Mouse (Mus musculus): Measurements from ENCODE around the gene Abtb2. TPM values are rescaled to one million over a fixed set of nuclear protein-coding genes. Genes with fewer than 3 reads are reported as not detected.
A peak's percentile ranks its signal among the peaks of the same experiment; 100 is the strongest.

Gene Abtb2
- polyA plus RNA-seq, 1 experiment: 10.6 TPM

DNA sequence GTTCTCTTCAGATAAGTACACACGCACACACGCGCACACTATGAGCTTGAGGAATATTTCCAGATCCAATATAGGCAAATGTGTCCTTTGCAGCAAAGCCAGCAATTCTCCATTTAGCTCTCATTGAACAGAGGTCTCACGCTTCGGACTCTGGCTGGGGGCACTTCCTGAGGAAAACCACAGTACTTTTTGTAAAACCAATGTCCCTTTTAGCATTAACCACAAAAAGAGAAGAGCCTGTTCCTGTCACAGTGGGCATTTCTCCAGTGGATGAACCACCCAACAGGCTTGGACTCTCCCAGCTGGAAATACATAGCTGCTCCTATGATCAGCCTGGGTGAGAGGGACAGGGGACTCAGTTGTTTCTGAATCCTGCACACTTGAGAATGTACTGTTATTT is 71.8 kb downstream of the Abtb2 start:
- Histone ChIP-seq H3K36me3 (ENCODE audit: control insufficient read depth, insufficient read depth, low read length) (no peaks in the 10 kb centered on the region), H3K27ac (ENCODE audit: insufficient read depth, low read length) (no peak overlapping the region), H3K27me3 (ENCODE audit: control insufficient read depth, insufficient read depth, low read length) (no peaks in the 10 kb centered on the region), H3K4me3 (ENCODE audit: extremely low read depth, insufficient read depth, insufficient read length) (no peak overlapping the region), H3K4me1 (ENCODE audit: control insufficient read depth, insufficient read depth, insufficient read length) (peaks cover 16% of the 10 kb centered on the region)
- no peak for DNase-seq (ENCODE audit: low read depth in 1 of 2, low spot score in 2 of 2)
- WGBS: 52% methylated on average over 5 of the region's 5 CpGs
- TF ChIP-seq CTCF (IDR thresholded peaks at IDR 0.05; ENCODE audit: extremely low read depth, insufficient read depth, insufficient read length, insufficient replicate concordance) (no peak), POLR2A (IDR thresholded peaks at IDR 0.05; ENCODE audit: low read depth, low read length) (no peak)

GRCm38 (mm10) chr2:103639701-103640100 is 73.6 kb downstream of the Abtb2 start:
- Histone ChIP-seq H3K4me1 (ENCODE audit: control insufficient read depth, insufficient read depth, insufficient read length) (peaks cover 9% of the 10 kb centered on the region; the same call in 1 of the 2 replicates), H3K4me3 (ENCODE audit: extremely low read depth, insufficient read depth, insufficient read length) (no peak overlapping the region), H3K36me3 (ENCODE audit: control insufficient read depth, insufficient read depth, low read length) (no peaks in the 10 kb centered on the region), H3K27me3 (ENCODE audit: control insufficient read depth, insufficient read depth, low read length) (no peaks in the 10 kb centered on the region), H3K27ac (ENCODE audit: insufficient read depth, low read length) (no peak overlapping the region)
- no peak for DNase-seq (ENCODE audit: low read depth in 1 of 2, low spot score in 2 of 2)
- TF ChIP-seq POLR2A (IDR thresholded peaks at IDR 0.05; ENCODE audit: low read depth, low read length) (no peak), CTCF (IDR thresholded peaks at IDR 0.05; ENCODE audit: extremely low read depth, insufficient read depth, insufficient read length, insufficient replicate concordance) (no peak)
- 72% methylated on average over 2 of the region's 2 CpGs for WGBS

DNA sequence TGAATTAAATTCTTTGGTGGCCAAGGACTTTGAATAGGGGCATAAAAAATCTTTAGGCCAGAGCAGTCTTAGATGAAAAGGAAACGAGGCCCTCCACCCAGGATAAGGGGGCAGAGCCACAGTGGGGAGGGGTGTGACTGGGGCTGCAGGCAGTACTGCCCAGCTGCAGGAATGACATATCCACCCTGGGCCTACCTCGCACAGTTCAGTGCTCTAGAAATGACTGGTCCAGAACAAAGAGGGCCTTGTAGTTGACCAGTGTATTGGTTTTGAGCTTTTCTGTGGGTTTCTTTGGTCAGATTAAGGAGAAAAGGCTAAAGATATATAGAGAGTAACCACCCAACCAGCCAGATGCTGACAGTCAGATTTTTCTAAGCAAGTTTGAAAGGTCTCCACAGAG is 74.8 kb downstream of the Abtb2 start:
- DNase-seq (ENCODE audit: low read depth in 1 of 2, low spot score in 2 of 2): no peak
- Histone ChIP-seq H3K36me3 (ENCODE audit: control insufficient read depth, insufficient read depth, low read length) (no peaks in the 10 kb centered on the region), H3K27ac (ENCODE audit: insufficient read depth, low read length) (no peak overlapping the region), H3K27me3 (ENCODE audit: control insufficient read depth, insufficient read depth, low read length) (no peaks in the 10 kb centered on the region), H3K4me1 (ENCODE audit: control insufficient read depth, insufficient read depth, insufficient read length) (peaks cover 9% of the 10 kb centered on the region; the same call in 1 of the 2 replicates), H3K4me3 (ENCODE audit: extremely low read depth, insufficient read depth, insufficient read length) (no peak overlapping the region)
- 70% methylated on average over 2 of the region's 2 CpGs for WGBS
- TF ChIP-seq CTCF (IDR thresholded peaks at IDR 0.05; ENCODE audit: extremely low read depth, insufficient read depth, insufficient read length, insufficient replicate concordance) (no peak), POLR2A (IDR thresholded peaks at IDR 0.05; ENCODE audit: low read depth, low read length) (no peak)

GRCm38 (mm10) chr2:103643584-103644211 is 77.6 kb downstream of the Abtb2 start:
- WGBS: 95% methylated on average over 4 of the region's 4 CpGs

GRCm38 (mm10) chr2:103644418-103644817 is 78.3 kb downstream of the Abtb2 start:
- Histone ChIP-seq H3K36me3 (ENCODE audit: control insufficient read depth, insufficient read depth, low read length) (no peaks in the 10 kb centered on the region), H3K27me3 (ENCODE audit: control insufficient read depth, insufficient read depth, low read length) (no peaks in the 10 kb centered on the region), H3K27ac (ENCODE audit: insufficient read depth, low read length) (no peak overlapping the region), H3K4me3 (ENCODE audit: extremely low read depth, insufficient read depth, insufficient read length) (no peak overlapping the region), H3K4me1 (ENCODE audit: control insufficient read depth, insufficient read depth, insufficient read length) (no peaks in the 10 kb centered on the region; the same call in 1 of the 2 replicates)
- TF ChIP-seq POLR2A (IDR thresholded peaks at IDR 0.05; ENCODE audit: low read depth, low read length) (no peak), CTCF (IDR thresholded peaks at IDR 0.05; ENCODE audit: extremely low read depth, insufficient read depth, insufficient read length, insufficient replicate concordance) (no peak)
- no peak for DNase-seq (ENCODE audit: low read depth in 1 of 2, low spot score in 2 of 2)
- 90% methylated on average over 1 of the region's 1 CpGs for WGBS

More at GRCm38 (mm10) chr2:103643584-103644211, 77.6 kb downstream of the Abtb2 start:
- DNase-seq (ENCODE audit: low read depth in 1 of 2, low spot score in 2 of 2): no peak
- Histone ChIP-seq H3K4me1 (ENCODE audit: control insufficient read depth, insufficient read depth, insufficient read length) (no peaks in the 10 kb centered on the region; the same call in 1 of the 2 replicates), H3K27me3 (ENCODE audit: control insufficient read depth, insufficient read depth, low read length) (no peaks in the 10 kb centered on the region), H3K4me3 (ENCODE audit: extremely low read depth, insufficient read depth, insufficient read length) (no peak overlapping the region), H3K36me3 (ENCODE audit: control insufficient read depth, insufficient read depth, low read length) (no peaks in the 10 kb centered on the region), H3K27ac (ENCODE audit: insufficient read depth, low read length) (no peak overlapping the region)
- TF ChIP-seq POLR2A (IDR thresholded peaks at IDR 0.05; ENCODE audit: low read depth, low read length) (no peak), CTCF (IDR thresholded peaks at IDR 0.05; ENCODE audit: extremely low read depth, insufficient read depth, insufficient read length, insufficient replicate concordance) (no peak)

- no peaks in the 10 kb centered on the region for H3K27me3 ChIP-seq (ENCODE audit: control insufficient read depth, insufficient read depth, low read length)
- peaks cover 8% of the 10 kb centered on the region; the same call in 1 of the 2 replicates for H3K4me1 ChIP-seq (ENCODE audit: control insufficient read depth, insufficient read depth, insufficient read length)
- no peak for TF ChIP-seq CTCF (IDR thresholded peaks at IDR 0.05; ENCODE audit: extremely low read depth, insufficient read depth, insufficient read length, insufficient replicate concordance)
- H3K36me3 ChIP-seq (ENCODE audit: control insufficient read depth, insufficient read depth, low read length): no peaks in the 10 kb centered on the region
- H3K4me3 ChIP-seq (ENCODE audit: extremely low read depth, insufficient read depth, insufficient read length): no peak overlapping the region
- H3K27ac ChIP-seq (ENCODE audit: insufficient read depth, low read length): peak overlapping the region; percentile 20; the same call in 1 of the 2 replicates
- WGBS: 79% methylated on average over 2 of the region's 2 CpGs
- no peak for DNase-seq (ENCODE audit: low read depth in 1 of 2, low spot score in 2 of 2)
Observed at GRCm38 (mm10) chr2:103650314-103650879, 84.3 kb downstream of the Abtb2 start.

- no peaks in the 10 kb centered on the region for H3K27me3 ChIP-seq (ENCODE audit: control insufficient read depth, insufficient read depth, low read length)
- peaks cover 13% of the 10 kb centered on the region; the same call in 1 of the 2 replicates for H3K4me1 ChIP-seq (ENCODE audit: control insufficient read depth, insufficient read depth, insufficient read length)
- no peak overlapping the region for H3K4me3 ChIP-seq (ENCODE audit: extremely low read depth, insufficient read depth, insufficient read length)
- no peak for DNase-seq (ENCODE audit: low read depth in 1 of 2, low spot score in 2 of 2)
- WGBS: 64% methylated on average over 4 of the region's 4 CpGs
- TF ChIP-seq POLR2A (IDR thresholded peaks at IDR 0.05; ENCODE audit: low read depth, low read length) (no peak), CTCF (IDR thresholded peaks at IDR 0.05; ENCODE audit: extremely low read depth, insufficient read depth, insufficient read length, insufficient replicate concordance) (no peak)
- peak overlapping the region; percentile 58; the same call in 1 of the 2 replicates for H3K27ac ChIP-seq (ENCODE audit: insufficient read depth, low read length)
- H3K36me3 ChIP-seq (ENCODE audit: control insufficient read depth, insufficient read depth, low read length): no peaks in the 10 kb centered on the region
Observed at GRCm38 (mm10) chr2:103652121-103652520, 86.0 kb downstream of the Abtb2 start.
